Mouse (Mus musculus) cerebellum, postnatal 25 days (tissue): ENCODE data around the gene Nf1.

Source experiments
- DNase-seq, 2 experiments: peaks; one replicate each; pipeline ENCODE4 v3.0.0; 2021; ENCODE audit warnings: mixed read lengths in 2 of 2

Gene Nf1

GRCm38 (mm10) chr11:79329585-79329984 is 9.9 kb upstream of the Nf1 start:
- no peak for DNase-seq

DNA sequence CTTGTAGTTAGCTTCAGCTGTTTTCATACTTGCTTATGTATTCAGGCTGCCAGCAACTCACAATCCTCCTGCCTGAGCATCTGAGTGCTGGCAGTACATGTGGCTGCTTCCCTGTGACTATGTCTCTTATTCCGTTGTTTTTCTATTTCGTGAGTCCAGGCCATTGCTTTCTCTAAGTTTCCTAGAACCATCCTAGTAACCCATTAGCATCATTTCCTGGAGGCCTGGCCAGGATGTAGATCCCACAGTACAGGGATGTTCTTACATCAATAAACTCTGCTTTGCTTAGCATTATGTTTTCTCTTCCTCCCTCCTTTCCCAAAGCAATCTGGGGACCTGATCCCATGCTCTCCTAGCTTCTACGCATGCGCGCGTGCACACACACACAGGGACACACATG is 4.4 kb upstream of the Nf1 start:
- DNase-seq, result no peak

- peak in 1 of 2 experiments; percentile 31 for DNase-seq
These were observed 2.7 kb upstream of the Nf1 start for GRCm38 (mm10) chr11:79336722-79337267.

DNA sequence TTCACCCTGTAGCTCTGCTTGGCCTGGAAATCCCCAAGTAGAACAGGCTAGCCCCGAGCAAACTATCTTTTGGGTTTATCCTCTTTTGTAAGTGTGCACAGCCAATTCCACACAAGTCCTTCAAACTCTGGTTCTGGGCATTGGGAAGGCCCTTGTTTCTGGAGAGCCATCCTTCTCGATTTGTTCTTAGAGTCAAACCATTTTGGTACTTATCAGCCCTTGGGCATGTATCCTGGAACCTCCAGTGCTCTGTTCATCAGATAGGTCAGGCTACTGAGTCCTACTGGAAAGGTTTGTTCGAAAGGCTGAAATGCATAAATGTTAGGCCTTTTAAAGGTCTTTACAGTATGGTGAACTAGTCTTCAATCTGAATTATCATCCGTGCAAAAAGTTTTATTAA is 872 bp upstream of the Nf1 start:
- peak; percentile 7 to 8 for DNase-seq

- peak; percentile 31 to 70 for DNase-seq
These were observed 602 bp downstream of the Nf1 start for GRCm38 (mm10) chr11:79339808-79340781.

GRCm38 (mm10) chr11:79356995-79357394 is 17.5 kb downstream of the Nf1 start:
- no peak for DNase-seq

GRCm38 (mm10) chr11:79357397-79357796 is 17.9 kb downstream of the Nf1 start:
- DNase-seq, result no peak

GRCm38 (mm10) chr11:79364956-79365355 is 25.5 kb downstream of the Nf1 start:
- DNase-seq, result no peak

GRCm38 (mm10) chr11:79366284-79366683 is 26.8 kb downstream of the Nf1 start:
- DNase-seq, result no peak

- DNase-seq, result no peak
These were observed 33.5 kb downstream of the Nf1 start for GRCm38 (mm10) chr11:79373031-79373430.

GRCm38 (mm10) chr11:79398336-79398735 is 58.8 kb downstream of the Nf1 start:
- DNase-seq, result peak; percentile 91 to 94

DNA sequence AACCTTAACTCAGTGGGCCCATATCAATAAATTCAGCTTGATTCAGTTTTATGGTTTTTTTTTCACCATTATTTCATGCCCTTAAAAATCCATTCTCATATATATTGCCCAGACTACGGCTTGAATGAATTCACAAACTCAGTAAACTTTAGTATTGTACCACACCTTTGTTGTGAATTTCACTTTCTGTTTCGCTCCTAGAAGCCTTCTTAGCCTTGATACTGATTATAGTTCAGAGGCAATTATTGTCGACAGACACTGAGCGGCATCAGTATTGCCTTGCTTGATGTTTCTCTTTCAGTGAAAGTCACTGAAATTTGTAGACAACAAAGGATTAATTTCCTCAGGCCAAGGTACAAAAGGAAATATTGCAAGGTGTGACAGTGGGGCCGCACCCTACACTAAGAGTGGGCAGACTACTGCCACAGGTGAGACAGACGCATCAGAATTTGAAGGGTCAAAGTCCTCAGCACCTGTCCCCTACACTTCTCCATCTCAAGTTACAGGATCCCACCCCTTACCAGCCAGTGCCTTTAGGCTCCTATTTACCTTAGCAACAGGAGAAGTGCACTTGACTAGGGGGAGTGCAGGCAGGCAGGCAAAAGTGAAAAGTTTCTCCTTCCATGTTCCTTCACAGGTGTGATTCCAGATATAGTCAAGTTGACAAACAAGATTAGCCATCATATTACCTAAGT is 64.3 kb downstream of the Nf1 start:
- no peak for DNase-seq

- no peak for DNase-seq
These were observed 74.4 kb downstream of the Nf1 start for GRCm38 (mm10) chr11:79413761-79414513.

- DNase-seq, result peak in 1 of 2 experiments; percentile 19
These were observed 83.0 kb downstream of the Nf1 start for GRCm38 (mm10) chr11:79422496-79422895.

DNA sequence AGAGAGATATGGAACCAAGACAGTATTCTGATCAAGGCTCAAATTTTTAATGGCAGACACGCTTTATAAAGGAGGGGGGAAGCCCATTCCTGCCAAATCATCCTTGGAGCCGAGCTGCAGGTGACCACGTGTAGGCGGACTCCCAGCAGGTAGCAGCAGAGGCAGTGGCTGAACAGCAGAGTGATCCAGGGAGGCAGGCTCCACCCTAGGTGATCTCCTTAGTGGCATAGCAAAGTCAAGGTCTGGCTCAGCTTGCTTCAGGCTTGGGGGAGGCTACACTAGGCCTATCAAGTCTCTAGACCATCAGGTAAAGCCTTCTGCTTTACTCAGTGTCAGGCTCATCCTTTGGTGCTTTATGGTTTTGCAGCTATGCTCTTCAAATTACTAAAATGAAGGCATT is 87.1 kb downstream of the Nf1 start:
- DNase-seq, result peak in 1 of 2 experiments; percentile 16

DNA sequence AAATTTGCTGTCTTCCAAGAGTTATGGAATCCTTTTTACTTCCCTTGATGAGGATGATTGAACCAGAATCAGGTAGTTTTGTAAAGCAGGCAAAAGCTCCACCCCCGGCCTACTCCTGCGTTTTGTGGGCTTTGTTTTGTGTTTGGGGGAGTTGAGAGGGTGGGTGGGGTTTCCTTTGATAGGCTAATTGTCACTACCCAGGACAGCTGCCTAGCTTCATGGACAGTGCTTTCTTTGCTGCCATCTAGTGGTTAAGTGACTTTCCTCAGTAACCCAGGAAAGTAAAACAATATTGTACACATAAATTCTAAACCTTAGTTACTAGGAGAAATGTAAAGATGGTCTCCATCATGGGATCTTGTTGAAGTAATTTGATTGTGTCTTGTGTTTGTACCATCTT is 88.1 kb downstream of the Nf1 start:
- peak in 1 of 2 experiments; percentile 13 for DNase-seq

GRCm38 (mm10) chr11:79435252-79435651 is 95.8 kb downstream of the Nf1 start:
- no peak for DNase-seq

DNA sequence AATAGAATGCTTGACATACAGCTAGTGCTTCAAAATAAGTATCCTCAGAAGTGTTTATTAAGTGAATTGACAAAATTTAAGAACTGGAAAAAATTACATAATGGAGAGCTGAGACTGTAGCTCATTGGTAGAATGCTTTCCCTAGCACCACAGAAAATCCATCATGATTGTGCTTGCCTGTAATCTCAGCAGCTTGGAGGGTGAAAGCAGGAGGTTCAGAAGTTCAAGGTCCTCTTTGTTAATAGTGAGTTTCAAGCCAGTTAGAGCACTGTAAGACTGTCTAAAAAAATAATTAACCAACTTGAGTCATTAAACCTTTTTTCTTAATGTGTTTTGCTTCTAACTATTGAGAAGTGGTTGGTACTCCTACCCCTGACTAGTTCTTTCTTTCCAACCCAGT is 108.9 kb downstream of the Nf1 start:
- no peak for DNase-seq

GRCm38 (mm10) chr11:79452966-79453365 is 113.5 kb downstream of the Nf1 start:
- no peak for DNase-seq

GRCm38 (mm10) chr11:79457928-79458327 is 118.4 kb downstream of the Nf1 start:
- DNase-seq, result no peak

DNA sequence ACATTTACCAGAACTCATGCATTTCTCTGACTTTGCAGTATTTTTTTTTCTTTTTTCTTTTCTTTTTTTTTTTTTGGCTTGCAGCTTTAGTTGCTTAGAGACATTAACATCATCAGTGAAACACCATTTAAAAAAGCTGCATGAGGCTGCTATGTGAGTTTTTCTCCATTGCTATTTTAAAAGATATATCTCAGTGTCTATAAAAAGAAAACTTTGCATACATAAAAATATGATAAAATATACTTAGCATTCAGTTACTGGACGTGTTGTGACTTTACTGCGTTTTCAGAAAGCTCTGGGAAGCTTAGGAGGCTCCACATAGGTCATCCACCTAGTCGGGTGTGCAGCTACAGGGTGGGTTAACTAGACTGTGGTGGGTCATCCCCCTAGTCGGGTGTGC is 120.4 kb downstream of the Nf1 start:
- DNase-seq, result no peak

GRCm38 (mm10) chr11:79460756-79461450 is 121.4 kb downstream of the Nf1 start:
- no peak for DNase-seq
